Mouse (Mus musculus): ENCODE measurements around the gene Strap.

DNA sequence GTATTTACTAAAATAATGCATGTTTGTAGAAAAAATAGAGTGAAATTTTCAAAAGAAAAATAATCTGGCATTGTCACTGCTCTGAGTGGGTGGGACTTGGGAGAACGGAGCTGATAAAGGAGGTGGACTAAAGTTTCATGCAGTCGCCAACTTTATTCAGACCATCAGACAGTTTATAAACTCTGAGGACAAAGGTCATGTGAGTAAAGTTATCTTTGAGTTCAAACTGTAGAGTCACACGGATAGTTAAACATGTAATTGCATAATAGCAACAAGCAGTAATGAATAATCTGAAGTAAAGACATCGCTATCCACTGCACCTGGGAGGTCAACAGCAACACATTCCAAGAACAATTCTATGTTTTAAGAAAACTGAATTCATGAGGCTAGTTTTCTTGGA is 9.8 kb downstream of the Strap start:
- no peak for TF ChIP-seq CTCF (IDR thresholded peaks at IDR 0.05; ENCODE audit: low read depth)
- no peak for TF ChIP-seq EP300 (IDR thresholded peaks at IDR 0.05; ENCODE audit: low read depth)
